In the genomic region with DNA sequence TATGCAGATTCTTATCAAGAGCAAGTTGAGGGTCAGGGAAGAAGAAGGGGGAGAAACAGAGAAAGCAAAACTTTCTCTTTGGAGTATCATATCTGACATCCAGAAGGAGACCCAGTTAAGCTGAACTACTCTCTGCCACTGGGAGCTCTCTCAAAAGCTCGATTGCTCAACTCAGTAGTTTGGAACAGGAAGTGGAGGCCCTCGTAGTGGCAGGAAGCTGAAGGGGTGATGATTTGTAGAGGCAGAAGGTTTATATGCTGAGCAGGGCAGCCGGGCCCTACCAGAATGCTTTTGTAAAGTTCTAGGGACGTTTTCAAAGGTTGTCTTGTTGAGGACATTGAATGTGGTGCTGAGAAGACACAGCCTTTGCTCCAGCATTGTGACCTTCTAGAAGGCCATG, we compare ENCODE assay signal across 10 mouse cellular contexts. TPM values are rescaled to one million over a fixed set of nuclear protein-coding genes. Genes with fewer than 3 reads are reported as not detected.
A peak's percentile ranks its signal among the peaks of the same experiment; 100 is the strongest.
DNase-seq lines count a peak whose midpoint lies in the region; ATAC-seq and TF ChIP-seq lines count a peak whose summit lies in the region.
"Had no signal": no experiment of that assay in that cellular context is flagged by ENCODE, and none has a peak within 500 bp of the region (broad histone marks: within the 10 kb centered on the region; RNA-seq: fewer than 3 reads in every experiment).

No protein-coding gene starts in this region.

- WGBS in liver, adult 2 months: 31% methylated on average over 4 of the region's 4 CpGs
- 27% methylated on average over 4 of the region's 4 CpGs for WGBS in liver, embryonic 11.5 days
- WGBS in intestine, embryonic 15.5 days: 22% methylated on average over 4 of the region's 4 CpGs

- DNase-seq in liver, adult 2 months (ENCODE audit: extremely low read depth, low read depth, low spot score): no peak
- DNase-seq in liver, embryonic 11.5 days (ENCODE audit: low spot score): no peak
- DNase-seq in heart, adult 9 months (ENCODE audit: low spot score in 2 of 2): peak; percentile 53 to 54
- DNase-seq in lung, postnatal 14 days: peak; percentile 33
- DNase-seq in thymus, postnatal 4 days: peak; percentile 52
- DNase-seq in urinary bladder, adult 2 months (ENCODE audit: low spot score): no peak
- DNase-seq: liver, embryonic 13.5 days had no signal

- H3K36me3 ChIP-seq in liver, adult 2 months (ENCODE audit: control insufficient read depth, insufficient read depth, low read length): no peaks in the 10 kb centered on the region
- no peaks in the 10 kb centered on the region for H3K36me3 ChIP-seq in liver, embryonic 11.5 days (ENCODE audit: control insufficient read depth, insufficient read depth, low read length)
- H3K36me3 ChIP-seq in intestine, embryonic 15.5 days: no peaks in the 10 kb centered on the region
- H3K36me3 ChIP-seq: embryonic facial prominence, embryonic 12.5 days; liver, embryonic 13.5 days; neural tube, embryonic 15.5 days had no signal

- H3K9ac ChIP-seq in liver, adult 2 months (ENCODE audit: low read depth, low read length): no peak overlapping the region
- no peak overlapping the region for H3K9ac ChIP-seq in liver, embryonic 11.5 days (ENCODE audit: low read depth, low read length)
- no peak overlapping the region for H3K9ac ChIP-seq in intestine, embryonic 15.5 days
- H3K9ac ChIP-seq: embryonic facial prominence, embryonic 12.5 days; liver, embryonic 13.5 days; neural tube, embryonic 15.5 days had no signal

- no peaks in the 10 kb centered on the region for H3K9me3 ChIP-seq in liver, embryonic 11.5 days (ENCODE audit: control insufficient read depth, low read length)
- H3K9me3 ChIP-seq in intestine, embryonic 15.5 days: no peaks in the 10 kb centered on the region
- H3K9me3 ChIP-seq: embryonic facial prominence, embryonic 12.5 days; liver, embryonic 13.5 days; neural tube, embryonic 15.5 days had no signal

- no peak for TF ChIP-seq CTCF in liver, adult 2 months (IDR thresholded peaks at IDR 0.05; ENCODE audit: low read depth, low read length)

- ATAC-seq in liver, embryonic 11.5 days (replicated peaks; ENCODE audit: low FRiP score): no peak
- no peak for ATAC-seq in intestine, embryonic 15.5 days

- H3K4me2 ChIP-seq in liver, embryonic 11.5 days: no peak overlapping the region
- H3K4me2 ChIP-seq in intestine, embryonic 15.5 days (replicated peaks): no peak overlapping the region
- H3K4me2 ChIP-seq: embryonic facial prominence, embryonic 12.5 days; liver, embryonic 13.5 days; neural tube, embryonic 15.5 days had no signal

- H3K27ac ChIP-seq in liver, adult 2 months (replicated peaks; ENCODE audit: insufficient read depth, low read depth, low read length): peak overlapping the region; percentile 55
- no peak overlapping the region for H3K27ac ChIP-seq in liver, embryonic 11.5 days (ENCODE audit: low read depth, low read length)
- no peak overlapping the region for H3K27ac ChIP-seq in intestine, embryonic 15.5 days
- H3K27ac ChIP-seq: embryonic facial prominence, embryonic 12.5 days; liver, embryonic 13.5 days; neural tube, embryonic 15.5 days had no signal

- H3K4me3 ChIP-seq in liver, adult 2 months (ENCODE audit: insufficient read depth, low read depth, low read length): no peak overlapping the region
- no peak overlapping the region for H3K4me3 ChIP-seq in liver, embryonic 11.5 days (ENCODE audit: low read depth, low read length)
- H3K4me3 ChIP-seq in intestine, embryonic 15.5 days (replicated peaks): no peak overlapping the region
- H3K4me3 ChIP-seq: embryonic facial prominence, embryonic 12.5 days; liver, embryonic 13.5 days; neural tube, embryonic 15.5 days had no signal

- no peak for TF ChIP-seq POLR2A in liver, adult 2 months (IDR thresholded peaks at IDR 0.05; ENCODE audit: extremely low read depth, insufficient read depth, low read length)

- H3K79me2 ChIP-seq in liver, adult 2 months (ENCODE audit: control insufficient read depth, insufficient read depth, low read length): no peaks in the 10 kb centered on the region

- H3K27me3 ChIP-seq in liver, adult 2 months (ENCODE audit: control insufficient read depth, insufficient read depth, low read length): no peaks in the 10 kb centered on the region
- H3K27me3 ChIP-seq in liver, embryonic 11.5 days (replicated peaks; ENCODE audit: control insufficient read depth, insufficient read depth, low read length): peaks cover 22% of the 10 kb centered on the region
- peaks cover 18% of the 10 kb centered on the region; the same call in 1 of the 2 replicates for H3K27me3 ChIP-seq in intestine, embryonic 15.5 days (replicated peaks)

- H3K4me1 ChIP-seq in liver, adult 2 months (ENCODE audit: control insufficient read depth, insufficient read depth, low read length): peaks cover 4% of the 10 kb centered on the region
- H3K4me1 ChIP-seq in liver, embryonic 11.5 days (replicated peaks; ENCODE audit: control insufficient read depth, insufficient read depth, low read length): peaks cover 2% of the 10 kb centered on the region; the same call in 1 of the 2 replicates
- H3K4me1 ChIP-seq in intestine, embryonic 15.5 days (replicated peaks): peaks cover 2% of the 10 kb centered on the region; the same call in 1 of the 2 replicates
- H3K4me1 ChIP-seq: embryonic facial prominence, embryonic 12.5 days had no signal

RNA-seq across cellular contexts. Expression of a gene that starts 5.1 kb away (rescaled TPM):
- total RNA-seq in liver, adult 2 months (2014; rRNA removed): 1.5 and 1.7 TPM in 2 replicates
- 0.67 and 0.95 TPM in 2 replicates for polyA plus RNA-seq in liver, adult 2 months (2012; rRNA removed)
- polyA plus RNA-seq in liver, embryonic 11.5 days (2014; fragmentation: Nextera tagmentation; extraction: Ambion mirVana): 2.7 and 2.9 TPM in 2 replicates
- polyA plus RNA-seq in urinary bladder, adult 2 months (2012; rRNA removed): 26.6 and 29.4 TPM in 2 replicates
- polyA plus RNA-seq in intestine, embryonic 15.5 days (2015; fragmentation: Nextera tagmentation; extraction: Ambion mirVana): 5.0 and 5.4 TPM in 2 replicates

Comparison
In these comparisons a context has a peak if more than half of its experiments do, and no peak if none do; other contexts are left out.
1. DNase-seq: peak in heart, adult 9 months (2 of 2), lung, postnatal 14 days (single experiment) and thymus, postnatal 4 days (single experiment); none in liver, adult 2 months (single experiment), liver, embryonic 11.5 days (single experiment) and urinary bladder, adult 2 months (single experiment).